Mouse (Mus musculus): Measurements from ENCODE around the gene Catsperg1.

DNA sequence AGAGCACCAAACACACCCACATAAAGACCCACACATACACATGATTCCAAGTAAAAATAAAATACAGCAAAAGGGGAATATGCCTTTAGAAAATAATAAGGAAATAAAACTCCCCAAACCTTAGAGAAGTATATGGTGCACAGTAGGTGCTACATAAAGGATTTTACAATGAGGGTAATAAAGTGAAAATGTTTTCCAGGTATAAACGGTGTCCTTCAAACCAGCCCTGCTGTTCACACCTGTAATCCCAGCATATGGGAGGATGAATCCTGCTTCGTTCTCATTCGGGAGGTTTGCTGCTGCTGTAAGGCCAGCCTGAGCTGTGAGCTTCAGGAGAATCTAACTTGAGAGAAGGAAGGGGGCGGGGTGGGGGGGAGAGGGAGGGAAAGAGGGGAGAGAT is 79.6 kb downstream of the Catsperg1 start:
- TF ChIP-seq CTCF (IDR thresholded peaks at IDR 0.05; ENCODE audit: borderline replicate concordance, insufficient read depth, low read length) = no peak
- TF ChIP-seq POLR2A (IDR thresholded peaks at IDR 0.05; ENCODE audit: low read depth, low read length) = no peak

Measured in embryonic fibroblast, embryonic 13.5 days (primary cell).